Mouse (Mus musculus) right cerebral cortex, postnatal 10 days (tissue): ENCODE results near the gene Ggt5.

Experiments
- DNase-seq, 2 experiments: peaks; one replicate each; pipeline ENCODE4 v3.0.0; 2021; ENCODE audit warnings: low spot score in 2 of 2

Gene Ggt5

GRCm38 (mm10) chr10:75625920-75626319, 36.8 kb downstream of the Ggt5 start:
- no peak for DNase-seq

- no peak for DNase-seq
These were observed 37.9 kb downstream of the Ggt5 start for GRCm38 (mm10) chr10:75626991-75627390.

GRCm38 (mm10) chr10:75627490-75627889, 38.4 kb downstream of the Ggt5 start:
- no peak for DNase-seq

GRCm38 (mm10) chr10:75632633-75633032, 43.5 kb downstream of the Ggt5 start:
- DNase-seq = peak; percentile 46 to 58

- peak in 1 of 2 experiments; percentile 30 for DNase-seq
These were observed 43.9 kb downstream of the Ggt5 start for GRCm38 (mm10) chr10:75633048-75633447.

GRCm38 (mm10) chr10:75633576-75634139, 44.5 kb downstream of the Ggt5 start:
- peak in 1 of 2 experiments; percentile 21 for DNase-seq

GRCm38 (mm10) chr10:75634610-75635009, 45.5 kb downstream of the Ggt5 start:
- DNase-seq = no peak

- DNase-seq = peak in 1 of 2 experiments; percentile 23
These were observed 46.0 kb downstream of the Ggt5 start for GRCm38 (mm10) chr10:75635019-75635692.

- peak; percentile 77 to 86 for DNase-seq
These were observed 46.5 kb downstream of the Ggt5 start for GRCm38 (mm10) chr10:75635693-75636055.

GRCm38 (mm10) chr10:75636084-75636786, 47.1 kb downstream of the Ggt5 start:
- peak in 1 of 2 experiments; percentile 13 for DNase-seq

- no peak for DNase-seq
These were observed 48.6 kb downstream of the Ggt5 start for GRCm38 (mm10) chr10:75637711-75638110.

- no peak for DNase-seq
These were observed 52.6 kb downstream of the Ggt5 start for GRCm38 (mm10) chr10:75641721-75642222.

GRCm38 (mm10) chr10:75642436-75642835, 53.3 kb downstream of the Ggt5 start:
- no peak for DNase-seq

- DNase-seq = no peak
These were observed 53.8 kb downstream of the Ggt5 start for GRCm38 (mm10) chr10:75642891-75643290.

GRCm38 (mm10) chr10:75643741-75644343, 54.7 kb downstream of the Ggt5 start, which contains the start of gene Susd2:
Gene Susd2 (minus strand): TSS chr10:75644008.
- no peak for DNase-seq

GRCm38 (mm10) chr10:75645616-75646015, 56.5 kb downstream of the Ggt5 start:
- no peak for DNase-seq

- no peak for DNase-seq
These were observed 57.3 kb downstream of the Ggt5 start for GRCm38 (mm10) chr10:75646406-75646805.

GRCm38 (mm10) chr10:75647362-75647761, 58.2 kb downstream of the Ggt5 start:
- peak; percentile 76 to 83 for DNase-seq

GRCm38 (mm10) chr10:75648091-75648490, 59.0 kb downstream of the Ggt5 start:
- DNase-seq = no peak

- DNase-seq = no peak
These were observed 59.9 kb downstream of the Ggt5 start for GRCm38 (mm10) chr10:75649001-75649400.

GRCm38 (mm10) chr10:75649406-75649995, 60.4 kb downstream of the Ggt5 start:
- DNase-seq = no peak
